Mouse (Mus musculus): ENCODE measurements around the gene B230118H07Rik. TPM values are rescaled to one million over a fixed set of nuclear protein-coding genes. Genes with fewer than 3 reads are reported as not detected.

B230118H07Rik gene
- polyA plus RNA-seq, 2 experiments = 22.2 to 47.3 TPM

GRCm38 (mm10) chr2:101668751-101669150 is 19.4 kb upstream of the B230118H07Rik start:
- Histone ChIP-seq H3K4me2 (replicated peaks; ENCODE audit: low read depth, low read length, severe bottlenecking) (no peak overlapping the region), H3K36me3 (ENCODE audit: control insufficient read depth, insufficient read depth, low read length) (no peaks in the 10 kb centered on the region), H3K4me1 (ENCODE audit: control insufficient read depth, insufficient read depth, low read length) (no peaks in the 10 kb centered on the region), H3K27me3 (ENCODE audit: control insufficient read depth, insufficient read depth, low read length) (no peaks in the 10 kb centered on the region), H3K9me3 (ENCODE audit: control insufficient read depth, low read length) (no peaks in the 10 kb centered on the region), H3K27ac (replicated peaks; ENCODE audit: low read depth, low read length) (no peak overlapping the region), H3K4me3 (replicated peaks; ENCODE audit: low read length) (no peak overlapping the region), H3K9ac (ENCODE audit: low read depth, low read length, severe bottlenecking) (no peak overlapping the region)
- WGBS = 84% methylated on average over 3 of the region's 3 CpGs
- no peak for ATAC-seq (ENCODE audit: low FRiP score, low read depth)
- no peak for DNase-seq (ENCODE audit: low spot score)
- TF ChIP-seq POLR2A (IDR thresholded peaks at IDR 0.05; ENCODE audit: borderline replicate concordance, extremely low read depth, insufficient read depth, insufficient read length) = no peak

- ATAC-seq (ENCODE audit: low FRiP score, low read depth) (no peak), DNase-seq (ENCODE audit: low spot score) (no peak)
- no peak for TF ChIP-seq POLR2A (IDR thresholded peaks at IDR 0.05; ENCODE audit: borderline replicate concordance, extremely low read depth, insufficient read depth, insufficient read length)
- H3K9ac ChIP-seq (ENCODE audit: low read depth, low read length, severe bottlenecking) = no peak overlapping the region
- H3K27ac ChIP-seq (replicated peaks; ENCODE audit: low read depth, low read length) = no peak overlapping the region
- H3K4me2 ChIP-seq (replicated peaks; ENCODE audit: low read depth, low read length, severe bottlenecking) = no peak overlapping the region
- no peak overlapping the region for H3K4me3 ChIP-seq (replicated peaks; ENCODE audit: low read length)
- no peaks in the 10 kb centered on the region for H3K36me3 ChIP-seq (ENCODE audit: control insufficient read depth, insufficient read depth, low read length)
- no peaks in the 10 kb centered on the region for H3K27me3 ChIP-seq (ENCODE audit: control insufficient read depth, insufficient read depth, low read length)
- 87% methylated on average over 3 of the region's 3 CpGs for WGBS
- H3K9me3 ChIP-seq (ENCODE audit: control insufficient read depth, low read length) = no peaks in the 10 kb centered on the region
- no peaks in the 10 kb centered on the region for H3K4me1 ChIP-seq (ENCODE audit: control insufficient read depth, insufficient read depth, low read length)
These were observed 16.4 kb upstream of the B230118H07Rik start for GRCm38 (mm10) chr2:101665703-101666092.

- H3K27me3 ChIP-seq (ENCODE audit: control insufficient read depth, insufficient read depth, low read length) = no peaks in the 10 kb centered on the region
- 24% methylated on average over 9 of the region's 9 CpGs for WGBS
- no peak overlapping the region for H3K27ac ChIP-seq (replicated peaks; ENCODE audit: low read depth, low read length)
- H3K4me1 ChIP-seq (ENCODE audit: control insufficient read depth, insufficient read depth, low read length) = no peaks in the 10 kb centered on the region
- DNase-seq (ENCODE audit: low spot score) (peak; percentile 79), ATAC-seq (ENCODE audit: low FRiP score, low read depth) (peak; percentile 73)
- H3K9me3 ChIP-seq (ENCODE audit: control insufficient read depth, low read length) = no peaks in the 10 kb centered on the region
- no peak overlapping the region for H3K9ac ChIP-seq (ENCODE audit: low read depth, low read length, severe bottlenecking)
- no peak overlapping the region for H3K4me3 ChIP-seq (replicated peaks; ENCODE audit: low read length)
- no peaks in the 10 kb centered on the region for H3K36me3 ChIP-seq (ENCODE audit: control insufficient read depth, insufficient read depth, low read length)
- TF ChIP-seq POLR2A (IDR thresholded peaks at IDR 0.05; ENCODE audit: borderline replicate concordance, extremely low read depth, insufficient read depth, insufficient read length) = no peak
- H3K4me2 ChIP-seq (replicated peaks; ENCODE audit: low read depth, low read length, severe bottlenecking) = no peak overlapping the region
These were observed 15.8 kb upstream of the B230118H07Rik start for GRCm38 (mm10) chr2:101665058-101665702.

- no peak for TF ChIP-seq POLR2A (IDR thresholded peaks at IDR 0.05; ENCODE audit: borderline replicate concordance, extremely low read depth, insufficient read depth, insufficient read length)
- Histone ChIP-seq H3K27ac (replicated peaks; ENCODE audit: low read depth, low read length) (no peak overlapping the region), H3K9me3 (ENCODE audit: control insufficient read depth, low read length) (no peaks in the 10 kb centered on the region), H3K27me3 (ENCODE audit: control insufficient read depth, insufficient read depth, low read length) (no peaks in the 10 kb centered on the region), H3K4me3 (replicated peaks; ENCODE audit: low read length) (no peak overlapping the region), H3K4me1 (ENCODE audit: control insufficient read depth, insufficient read depth, low read length) (no peaks in the 10 kb centered on the region), H3K4me2 (replicated peaks; ENCODE audit: low read depth, low read length, severe bottlenecking) (no peak overlapping the region), H3K36me3 (ENCODE audit: control insufficient read depth, insufficient read depth, low read length) (no peaks in the 10 kb centered on the region), H3K9ac (ENCODE audit: low read depth, low read length, severe bottlenecking) (no peak overlapping the region)
- WGBS = 74% methylated on average over 2 of the region's 2 CpGs
- ATAC-seq (ENCODE audit: low FRiP score, low read depth) (no peak), DNase-seq (ENCODE audit: low spot score) (no peak)
These were observed 11.2 kb upstream of the B230118H07Rik start for GRCm38 (mm10) chr2:101660536-101660935.

GRCm38 (mm10) chr2:101652921-101653597 is 3.7 kb upstream of the B230118H07Rik start:
- Histone ChIP-seq H3K9me3 (ENCODE audit: control insufficient read depth, low read length) (no peaks in the 10 kb centered on the region), H3K36me3 (ENCODE audit: control insufficient read depth, insufficient read depth, low read length) (no peaks in the 10 kb centered on the region), H3K27me3 (ENCODE audit: control insufficient read depth, insufficient read depth, low read length) (no peaks in the 10 kb centered on the region), H3K4me1 (ENCODE audit: control insufficient read depth, insufficient read depth, low read length) (peaks cover 7% of the 10 kb centered on the region; the same call in 1 of the 2 replicates), H3K9ac (ENCODE audit: low read depth, low read length, severe bottlenecking) (peak overlapping the region; percentile 29; the same call in 1 of the 2 replicates), H3K4me2 (replicated peaks; ENCODE audit: low read depth, low read length, severe bottlenecking) (peak overlapping the region; percentile 58), H3K4me3 (replicated peaks; ENCODE audit: low read length) (peak overlapping the region; percentile 28), H3K27ac (replicated peaks; ENCODE audit: low read depth, low read length) (no peak overlapping the region)
- peak; percentile 69 for DNase-seq (ENCODE audit: low spot score)
- ATAC-seq (ENCODE audit: low FRiP score, low read depth) = peak; percentile 69; the same call in 1 of the 2 replicates
- WGBS = 13% methylated on average over 14 of the region's 14 CpGs
- no peak for TF ChIP-seq POLR2A (IDR thresholded peaks at IDR 0.05; ENCODE audit: borderline replicate concordance, extremely low read depth, insufficient read depth, insufficient read length)
